Mouse (Mus musculus) liver, embryonic 11.5 days (tissue): ENCODE data around the gene Rhoa. TPM values are rescaled to one million over a fixed set of nuclear protein-coding genes. Genes with fewer than 3 reads are reported as not detected.

Experiments
- polyA plus RNA-seq: library from polyadenylated mRNA; unstranded; fragments of >200 nt; fragmentation: Nextera tagmentation; extraction: Ambion mirVana; gene quantifications from 2 replicates; pipeline ENCODE4 v1.2.1, GENCODE M21; 2014

Gene Rhoa
- polyA plus RNA-seq, 1 experiment from 2014 or later, result 264 TPM

Other genes starting within 250 kb of the Rhoa start
- 9.7 and 12.5 TPM in 2 replicates for gene Mst1, start 225.7 kb upstream of the Rhoa start, polyA plus RNA-seq
- gene Rnf123, start 222.8 kb upstream of the Rhoa start, polyA plus RNA-seq, result 59.1 and 59.2 TPM in 2 replicates
- 159 and 167 TPM in 2 replicates for gene Apeh, start 211.5 kb upstream of the Rhoa start, polyA plus RNA-seq
- gene Bsn, start 115.7 kb upstream of the Rhoa start, polyA plus RNA-seq, result 5.2 and 5.7 TPM in 2 replicates
- 41.1 and 41.5 TPM in 2 replicates for gene Dag1, start 42.2 kb upstream of the Rhoa start, polyA plus RNA-seq
- gene Nicn1, start 15.7 kb upstream of the Rhoa start, polyA plus RNA-seq, result 11.3 and 13.9 TPM in 2 replicates
- gene Amt, start 9.3 kb upstream of the Rhoa start, polyA plus RNA-seq, result 16.0 and 16.5 TPM in 2 replicates
- gene Tcta, start within 50 bp of the Rhoa start, polyA plus RNA-seq, result 14.9 and 16.1 TPM in 2 replicates
- gene Gpx1, start 32.8 kb downstream of the Rhoa start, polyA plus RNA-seq, result 2,990 and 3,052 TPM in 2 replicates
- 114 and 122 TPM in 2 replicates for gene Usp4, start 41.7 kb downstream of the Rhoa start, polyA plus RNA-seq
- 0.81 and 1.3 TPM in 2 replicates for gene 1700102P08Rik, start 86.7 kb downstream of the Rhoa start, polyA plus RNA-seq
- gene Ccdc36, start 122.4 kb downstream of the Rhoa start, polyA plus RNA-seq, result 0.82 and 0.88 TPM in 2 replicates
- gene BC048562, start 130.4 kb downstream of the Rhoa start, polyA plus RNA-seq, result not detected in 2 replicates
- gene Ccdc71, start 154.4 kb downstream of the Rhoa start, polyA plus RNA-seq, result 48.6 and 51.1 TPM in 2 replicates
- gene Klhdc8b, start 155.5 kb downstream of the Rhoa start, polyA plus RNA-seq, result 24.2 and 26.8 TPM in 2 replicates
- gene Lamb2, start 173.6 kb downstream of the Rhoa start, polyA plus RNA-seq, result 14.8 and 18.7 TPM in 2 replicates
- 57.5 and 66.8 TPM in 2 replicates for gene Usp19, start 184.5 kb downstream of the Rhoa start, polyA plus RNA-seq
- gene Qars, start 201.6 kb downstream of the Rhoa start, polyA plus RNA-seq, result 120 and 122 TPM in 2 replicates
- 106 and 116 TPM in 2 replicates for gene Qrich1, start 210.7 kb downstream of the Rhoa start, polyA plus RNA-seq